Mouse (Mus musculus): ENCODE measurements around the gene Pprc1.

Gene Pprc1

GRCm38 (mm10) chr19:46044271-46044992 lies at the start of gene Pprc1:
TSS of gene Pprc1 (plus strand) at chr19:46044886.
- peak; percentile 62 for DNase-seq (ENCODE audit: extremely low read depth, insufficient read length, low spot score)

GRCm38 (mm10) chr19:45997365-45997764 lies 47.3 kb upstream of the Pprc1 start:
- DNase-seq (ENCODE audit: extremely low read depth, insufficient read length, low spot score) = no peak

- peak; percentile 95 for DNase-seq (ENCODE audit: extremely low read depth, insufficient read length, low spot score)
Measured at GRCm38 (mm10) chr19:45997785-45998693, 46.6 kb upstream of the Pprc1 start, which contains the start of gene Armh3. TSS of gene Armh3 (minus strand) at chr19:45998488.

GRCm38 (mm10) chr19:45998694-45999217 lies 45.9 kb upstream of the Pprc1 start:
- DNase-seq (ENCODE audit: extremely low read depth, insufficient read length, low spot score) = no peak

GRCm38 (mm10) chr19:45999378-45999777 lies 45.3 kb upstream of the Pprc1 start:
- no peak for DNase-seq (ENCODE audit: extremely low read depth, insufficient read length, low spot score)

GRCm38 (mm10) chr19:46002279-46002678 lies 42.4 kb upstream of the Pprc1 start:
- DNase-seq (ENCODE audit: extremely low read depth, insufficient read length, low spot score) = peak; percentile 78

- DNase-seq (ENCODE audit: extremely low read depth, insufficient read length, low spot score) = peak; percentile 98
Measured at GRCm38 (mm10) chr19:46003371-46004226, 41.1 kb upstream of the Pprc1 start, which contains the start of gene Hps6. TSS of gene Hps6 (plus strand) at chr19:46003508.

- peak; percentile 12 for DNase-seq (ENCODE audit: extremely low read depth, insufficient read length, low spot score)
Measured at GRCm38 (mm10) chr19:46004814-46005466, 39.7 kb upstream of the Pprc1 start.

GRCm38 (mm10) chr19:46005680-46006079 lies 39.0 kb upstream of the Pprc1 start:
- DNase-seq (ENCODE audit: extremely low read depth, insufficient read length, low spot score) = no peak

- peak; percentile 70 for DNase-seq (ENCODE audit: extremely low read depth, insufficient read length, low spot score)
Measured at GRCm38 (mm10) chr19:46014572-46015178, 30.0 kb upstream of the Pprc1 start.

- DNase-seq (ENCODE audit: extremely low read depth, insufficient read length, low spot score) = no peak
Measured at GRCm38 (mm10) chr19:46016023-46016422, 28.7 kb upstream of the Pprc1 start.

GRCm38 (mm10) chr19:46024959-46025358 lies 19.7 kb upstream of the Pprc1 start:
- no peak for DNase-seq (ENCODE audit: extremely low read depth, insufficient read length, low spot score)

GRCm38 (mm10) chr19:46026567-46026966 lies 18.1 kb upstream of the Pprc1 start:
- no peak for DNase-seq (ENCODE audit: extremely low read depth, insufficient read length, low spot score)

- no peak for DNase-seq (ENCODE audit: extremely low read depth, insufficient read length, low spot score)
Measured at GRCm38 (mm10) chr19:46028747-46029320, 15.9 kb upstream of the Pprc1 start.

GRCm38 (mm10) chr19:46029652-46030051 lies 15.0 kb upstream of the Pprc1 start:
- DNase-seq (ENCODE audit: extremely low read depth, insufficient read length, low spot score) = no peak

- DNase-seq (ENCODE audit: extremely low read depth, insufficient read length, low spot score) = no peak
Measured at GRCm38 (mm10) chr19:46030196-46030983, 14.3 kb upstream of the Pprc1 start.

- no peak for DNase-seq (ENCODE audit: extremely low read depth, insufficient read length, low spot score)
Measured at GRCm38 (mm10) chr19:46031689-46032432, 12.8 kb upstream of the Pprc1 start.

Measured in 3134 (cell line).